In the genomic region with DNA sequence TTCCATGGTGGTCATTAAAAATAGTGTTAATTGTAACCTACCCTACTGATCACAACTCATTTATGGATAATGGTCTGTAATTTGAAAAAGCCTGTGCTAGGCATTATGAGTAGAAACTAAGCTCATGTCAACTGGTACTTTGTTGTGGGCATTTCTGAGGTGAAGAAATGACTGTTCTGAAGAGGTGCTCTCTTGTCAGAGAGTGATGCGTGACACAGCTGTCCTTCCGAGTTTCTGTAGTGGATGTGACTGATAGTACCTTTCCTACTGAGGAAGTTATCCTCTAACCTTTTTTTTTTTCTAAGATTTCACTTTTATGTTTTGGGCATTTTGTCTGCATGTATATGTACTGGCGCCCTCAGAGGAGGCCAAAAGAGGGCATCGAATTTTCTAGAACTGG, we compare ENCODE assay signal across 10 mouse cellular contexts.
"Had no signal": no experiment of that assay in that cellular context is flagged by ENCODE, and none has a peak within 500 bp of the region (broad histone marks: within the 10 kb centered on the region; RNA-seq: fewer than 3 reads in every experiment).

No protein-coding gene starts in this region.

- ATAC-seq: midbrain, embryonic 13.5 days; midbrain, embryonic 15.5 days had no signal

- DNase-seq: lung, adult 18-20 months; lung, embryonic 14.5 days; lung, postnatal 10 days; lung, postnatal 4 days; right cerebral cortex, postnatal 14 days; thymus, adult 2 months; thymus, postnatal 25 days; thymus, postnatal 4 days had no signal
